Mouse (Mus musculus): Measurements from ENCODE around the gene Cadm1. TPM values are rescaled to one million over a fixed set of nuclear protein-coding genes. Genes with fewer than 3 reads are reported as not detected.

Gene Cadm1
- polyA plus RNA-seq, 1 experiment from 2014 or later, result 192 TPM

DNA sequence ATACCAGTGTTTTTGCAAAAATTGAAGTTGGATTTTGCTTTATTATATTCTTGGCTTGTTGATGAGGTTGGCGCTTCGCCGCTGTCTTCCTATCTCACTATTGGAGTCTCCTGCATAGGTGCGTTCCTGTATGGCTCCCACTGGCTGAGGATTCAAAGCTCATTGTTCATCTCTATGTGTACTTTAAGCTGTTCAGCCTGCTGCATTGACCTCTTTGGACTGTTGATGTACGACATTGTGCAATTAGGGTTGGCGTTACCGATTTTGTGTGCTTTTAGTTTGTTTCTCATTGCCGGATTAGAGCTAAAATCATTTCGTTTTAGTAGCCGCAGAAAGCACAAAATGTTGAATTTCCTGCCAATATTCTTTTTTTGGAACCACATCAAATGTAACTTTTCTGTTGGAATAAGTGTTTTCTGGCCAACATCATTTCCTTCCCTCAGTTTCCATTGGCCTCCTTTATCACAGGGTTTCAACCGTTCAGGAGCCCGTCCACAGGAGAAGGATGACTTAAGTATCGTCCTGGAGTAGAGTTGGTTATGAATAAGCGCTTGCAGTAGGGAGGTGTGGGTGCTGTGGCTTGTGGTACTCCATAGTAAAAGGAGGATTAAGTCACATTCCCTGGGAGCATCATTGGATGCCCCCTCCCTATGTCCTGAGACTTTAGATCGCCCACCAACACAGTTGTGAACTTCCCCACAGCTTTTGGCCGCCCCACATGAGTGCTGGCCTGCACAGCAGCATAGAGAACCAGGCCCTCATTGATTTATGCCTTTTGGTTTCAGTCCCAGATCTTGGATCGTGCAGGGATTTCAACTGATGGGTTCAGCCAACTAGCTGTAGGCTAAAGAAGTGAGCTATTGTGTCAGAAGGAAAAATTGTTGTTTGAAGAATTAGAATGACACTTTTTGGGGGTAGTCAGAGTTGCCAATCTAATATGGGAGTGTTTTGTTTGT lies 94.9 kb downstream of the Cadm1 start:
- no peak overlapping the region for H3K4me3 ChIP-seq (ENCODE audit: low read depth, low read length)
- ATAC-seq (ENCODE audit: low read depth), result peak; percentile 70; the same call in 1 of the 2 replicates
- WGBS, result 74% methylated on average over 17 of the region's 17 CpGs
- no peaks in the 10 kb centered on the region for H3K27me3 ChIP-seq (ENCODE audit: control insufficient read depth, insufficient read depth, low read length)
- H3K4me2 ChIP-seq (ENCODE audit: low read depth, low read length), result no peak overlapping the region
- H3K9ac ChIP-seq (replicated peaks; ENCODE audit: low read depth, low read length), result no peak overlapping the region
- H3K9me3 ChIP-seq (ENCODE audit: control insufficient read depth, low read length), result no peaks in the 10 kb centered on the region
- H3K4me1 ChIP-seq (ENCODE audit: control insufficient read depth, insufficient read depth, low read length), result peaks cover 23% of the 10 kb centered on the region
- no peaks in the 10 kb centered on the region for H3K36me3 ChIP-seq (ENCODE audit: control insufficient read depth, insufficient read depth, low read length)
- no peak overlapping the region for H3K27ac ChIP-seq (ENCODE audit: low read depth, low read length)

DNA sequence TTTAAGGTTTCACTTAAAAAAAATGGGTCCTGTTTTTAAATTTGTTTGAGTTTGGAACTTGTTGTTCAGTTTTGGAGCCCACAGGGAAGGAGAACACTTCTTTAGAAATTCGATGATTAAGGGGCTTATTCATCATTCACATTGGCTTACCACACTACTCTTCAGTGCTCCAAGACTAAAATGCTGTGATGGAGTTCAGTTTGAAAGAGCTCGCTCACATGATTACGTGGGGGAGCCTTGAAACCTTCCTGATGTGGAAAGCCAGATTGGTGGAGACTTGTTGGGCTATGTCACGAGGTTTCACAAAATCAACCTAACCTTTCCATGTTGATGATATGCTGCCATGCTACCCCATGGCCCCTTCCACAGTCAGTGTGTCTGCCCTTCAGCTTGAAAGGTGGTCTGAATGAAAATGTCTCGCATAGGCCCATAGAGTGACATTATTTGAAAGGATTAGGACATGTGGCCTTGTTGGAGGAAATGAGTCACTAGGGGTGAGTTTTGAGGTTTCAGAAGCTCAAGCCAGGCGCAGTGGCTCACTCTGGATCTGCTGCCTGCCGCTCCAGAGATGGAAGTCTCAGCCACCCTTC lies 95.7 kb downstream of the Cadm1 start:
- WGBS, result 83% methylated on average over 7 of the region's 7 CpGs
- Histone ChIP-seq H3K27ac (ENCODE audit: low read depth, low read length) (no peak overlapping the region), H3K9me3 (ENCODE audit: control insufficient read depth, low read length) (no peaks in the 10 kb centered on the region), H3K4me3 (ENCODE audit: low read depth, low read length) (no peak overlapping the region), H3K4me1 (ENCODE audit: control insufficient read depth, insufficient read depth, low read length) (peaks cover 23% of the 10 kb centered on the region), H3K9ac (replicated peaks; ENCODE audit: low read depth, low read length) (no peak overlapping the region), H3K27me3 (ENCODE audit: control insufficient read depth, insufficient read depth, low read length) (no peaks in the 10 kb centered on the region), H3K4me2 (ENCODE audit: low read depth, low read length) (no peak overlapping the region), H3K36me3 (ENCODE audit: control insufficient read depth, insufficient read depth, low read length) (no peaks in the 10 kb centered on the region)
- no peak for ATAC-seq (ENCODE audit: low read depth)

DNA sequence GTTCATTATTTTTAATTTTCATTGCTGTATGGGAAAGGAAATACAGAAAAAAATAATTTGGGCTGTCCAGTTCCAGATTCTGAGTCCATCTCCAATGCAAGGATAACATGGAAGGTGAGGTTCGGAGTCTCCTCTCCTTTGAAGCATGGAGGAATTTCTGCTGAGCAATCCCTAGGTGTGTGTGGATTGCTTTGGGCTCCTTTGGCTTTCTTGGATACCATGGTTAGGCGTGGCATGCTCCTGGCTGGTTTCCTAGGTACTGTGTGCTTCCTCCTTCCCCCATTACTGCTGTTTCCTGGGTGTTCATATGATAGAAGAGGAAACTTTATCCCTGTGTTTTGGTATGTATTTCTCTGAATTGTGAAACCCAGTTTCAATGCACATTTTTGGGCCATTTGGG lies 98.0 kb downstream of the Cadm1 start:
- H3K27me3 ChIP-seq (ENCODE audit: control insufficient read depth, insufficient read depth, low read length), result no peaks in the 10 kb centered on the region
- 96% methylated on average over 2 of the region's 2 CpGs for WGBS
- no peaks in the 10 kb centered on the region for H3K36me3 ChIP-seq (ENCODE audit: control insufficient read depth, insufficient read depth, low read length)
- no peak overlapping the region for H3K4me3 ChIP-seq (ENCODE audit: low read depth, low read length)
- ATAC-seq (ENCODE audit: low read depth), result no peak
- no peak overlapping the region for H3K9ac ChIP-seq (replicated peaks; ENCODE audit: low read depth, low read length)
- peaks cover 11% of the 10 kb centered on the region; the same call in 1 of the 2 replicates for H3K4me1 ChIP-seq (ENCODE audit: control insufficient read depth, insufficient read depth, low read length)
- no peaks in the 10 kb centered on the region for H3K9me3 ChIP-seq (ENCODE audit: control insufficient read depth, low read length)
- no peak overlapping the region for H3K27ac ChIP-seq (ENCODE audit: low read depth, low read length)
- no peak overlapping the region for H3K4me2 ChIP-seq (ENCODE audit: low read depth, low read length)

DNA sequence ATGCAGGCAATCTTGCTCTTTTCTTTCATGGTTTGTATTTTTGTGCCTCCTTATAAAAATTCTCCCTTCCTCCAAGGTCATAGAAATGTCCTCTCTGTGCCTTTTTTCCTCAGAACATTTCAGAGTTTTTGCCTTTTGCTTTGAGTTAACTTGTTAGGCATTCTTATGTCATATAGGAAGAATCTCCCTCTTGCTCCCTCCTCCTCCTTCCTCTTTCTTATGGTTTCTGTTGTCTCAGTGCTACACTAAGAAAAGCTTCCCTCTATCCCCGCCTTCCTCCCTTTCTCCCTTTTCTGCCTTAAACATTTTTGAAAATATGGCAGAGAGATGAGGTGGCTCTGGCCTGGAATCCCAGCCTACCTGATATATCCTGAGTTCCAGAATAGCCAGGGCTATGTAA lies 98.6 kb downstream of the Cadm1 start:
- WGBS, result 89% methylated on average over 1 of the region's 1 CpGs
- no peaks in the 10 kb centered on the region for H3K27me3 ChIP-seq (ENCODE audit: control insufficient read depth, insufficient read depth, low read length)
- no peak overlapping the region for H3K9ac ChIP-seq (replicated peaks; ENCODE audit: low read depth, low read length)
- no peak overlapping the region for H3K4me3 ChIP-seq (ENCODE audit: low read depth, low read length)
- no peak overlapping the region for H3K27ac ChIP-seq (ENCODE audit: low read depth, low read length)
- ATAC-seq (ENCODE audit: low read depth), result no peak
- no peaks in the 10 kb centered on the region for H3K9me3 ChIP-seq (ENCODE audit: control insufficient read depth, low read length)
- no peak overlapping the region for H3K4me2 ChIP-seq (ENCODE audit: low read depth, low read length)
- H3K4me1 ChIP-seq (ENCODE audit: control insufficient read depth, insufficient read depth, low read length), result peaks cover 9% of the 10 kb centered on the region; the same call in 1 of the 2 replicates
- H3K36me3 ChIP-seq (ENCODE audit: control insufficient read depth, insufficient read depth, low read length), result no peaks in the 10 kb centered on the region

DNA sequence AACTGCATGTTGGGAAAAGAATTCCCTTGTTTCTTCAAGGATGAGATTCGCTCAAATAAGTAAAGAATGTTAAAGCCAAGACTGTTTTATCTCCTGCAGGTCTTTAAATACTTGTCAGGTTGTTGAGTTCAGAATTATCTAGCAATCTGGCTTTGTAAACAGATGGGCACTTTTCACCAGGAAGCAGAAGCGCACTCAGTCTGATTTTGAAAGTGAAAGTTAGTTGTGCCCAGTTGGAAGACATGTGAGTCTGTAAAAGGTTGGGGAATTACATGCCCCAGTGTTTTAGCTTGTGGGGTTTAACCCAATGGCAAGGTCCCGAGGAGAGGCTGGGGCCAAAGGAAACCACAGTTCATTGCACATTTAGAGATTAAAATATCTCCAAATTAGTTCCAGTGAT lies 104.7 kb downstream of the Cadm1 start:
- no peak overlapping the region for H3K4me2 ChIP-seq (ENCODE audit: low read depth, low read length)
- 83% methylated on average over 3 of the region's 3 CpGs for WGBS
- no peaks in the 10 kb centered on the region for H3K9me3 ChIP-seq (ENCODE audit: control insufficient read depth, low read length)
- H3K27me3 ChIP-seq (ENCODE audit: control insufficient read depth, insufficient read depth, low read length), result no peaks in the 10 kb centered on the region
- no peak for ATAC-seq (ENCODE audit: low read depth)
- no peak overlapping the region for H3K27ac ChIP-seq (ENCODE audit: low read depth, low read length)
- H3K4me3 ChIP-seq (ENCODE audit: low read depth, low read length), result no peak overlapping the region
- no peaks in the 10 kb centered on the region for H3K4me1 ChIP-seq (ENCODE audit: control insufficient read depth, insufficient read depth, low read length)
- H3K36me3 ChIP-seq (ENCODE audit: control insufficient read depth, insufficient read depth, low read length), result no peaks in the 10 kb centered on the region
- H3K9ac ChIP-seq (replicated peaks; ENCODE audit: low read depth, low read length), result no peak overlapping the region

DNA sequence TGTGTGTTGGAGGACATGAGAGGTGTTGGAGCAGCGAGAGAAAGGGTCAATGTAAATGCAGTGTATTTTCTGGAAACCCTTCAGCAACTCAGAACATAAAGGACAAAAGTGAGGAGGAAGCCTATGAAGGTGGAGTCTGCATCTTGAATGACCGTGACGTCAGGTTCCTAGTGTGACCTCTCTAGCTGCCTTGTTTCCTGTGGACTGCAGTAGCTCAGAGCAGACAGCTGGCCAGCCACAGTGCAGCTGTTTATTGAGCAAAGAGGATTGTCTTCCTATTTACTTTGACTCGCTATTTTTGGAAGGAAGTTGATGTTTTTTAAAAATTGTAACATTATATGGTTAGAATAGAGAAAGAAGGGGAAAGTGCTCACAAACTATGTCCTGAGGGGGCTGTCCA lies 112.7 kb downstream of the Cadm1 start:
- Histone ChIP-seq H3K36me3 (ENCODE audit: control insufficient read depth, insufficient read depth, low read length) (no peaks in the 10 kb centered on the region), H3K4me1 (ENCODE audit: control insufficient read depth, insufficient read depth, low read length) (no peaks in the 10 kb centered on the region; the same call in 1 of the 2 replicates), H3K9ac (replicated peaks; ENCODE audit: low read depth, low read length) (no peak overlapping the region), H3K4me2 (ENCODE audit: low read depth, low read length) (no peak overlapping the region), H3K4me3 (ENCODE audit: low read depth, low read length) (no peak overlapping the region), H3K27me3 (ENCODE audit: control insufficient read depth, insufficient read depth, low read length) (no peaks in the 10 kb centered on the region), H3K27ac (ENCODE audit: low read depth, low read length) (no peak overlapping the region), H3K9me3 (ENCODE audit: control insufficient read depth, low read length) (no peaks in the 10 kb centered on the region)
- 60% methylated on average over 4 of the region's 4 CpGs for WGBS
- no peak for ATAC-seq (ENCODE audit: low read depth)

DNA sequence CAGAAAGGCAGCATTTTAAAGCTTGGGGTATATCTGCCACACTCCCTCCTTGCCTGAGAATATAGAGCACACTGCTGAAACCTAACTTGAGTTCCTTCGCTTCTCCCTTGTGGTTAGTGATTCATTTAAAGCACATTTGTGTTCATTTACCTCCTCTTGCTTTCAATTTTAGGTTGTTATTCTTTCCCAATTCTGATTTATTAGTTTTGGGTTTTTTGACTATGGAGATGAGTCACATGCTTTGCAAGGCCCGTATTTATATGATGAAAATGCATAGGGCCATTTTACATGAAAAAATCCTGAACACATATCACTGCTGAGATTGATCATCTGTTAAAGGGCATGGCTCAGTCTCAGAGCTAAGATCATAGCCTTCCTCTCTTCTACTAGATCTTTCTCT lies 115.1 kb downstream of the Cadm1 start:
- Histone ChIP-seq H3K4me1 (ENCODE audit: control insufficient read depth, insufficient read depth, low read length) (no peaks in the 10 kb centered on the region; the same call in 1 of the 2 replicates), H3K27ac (ENCODE audit: low read depth, low read length) (no peak overlapping the region), H3K9me3 (ENCODE audit: control insufficient read depth, low read length) (no peaks in the 10 kb centered on the region), H3K4me3 (ENCODE audit: low read depth, low read length) (no peak overlapping the region), H3K27me3 (ENCODE audit: control insufficient read depth, insufficient read depth, low read length) (no peaks in the 10 kb centered on the region), H3K36me3 (ENCODE audit: control insufficient read depth, insufficient read depth, low read length) (no peaks in the 10 kb centered on the region), H3K4me2 (ENCODE audit: low read depth, low read length) (no peak overlapping the region), H3K9ac (replicated peaks; ENCODE audit: low read depth, low read length) (no peak overlapping the region)
- 85% methylated on average over 2 of the region's 2 CpGs for WGBS
- no peak for ATAC-seq (ENCODE audit: low read depth)

DNA sequence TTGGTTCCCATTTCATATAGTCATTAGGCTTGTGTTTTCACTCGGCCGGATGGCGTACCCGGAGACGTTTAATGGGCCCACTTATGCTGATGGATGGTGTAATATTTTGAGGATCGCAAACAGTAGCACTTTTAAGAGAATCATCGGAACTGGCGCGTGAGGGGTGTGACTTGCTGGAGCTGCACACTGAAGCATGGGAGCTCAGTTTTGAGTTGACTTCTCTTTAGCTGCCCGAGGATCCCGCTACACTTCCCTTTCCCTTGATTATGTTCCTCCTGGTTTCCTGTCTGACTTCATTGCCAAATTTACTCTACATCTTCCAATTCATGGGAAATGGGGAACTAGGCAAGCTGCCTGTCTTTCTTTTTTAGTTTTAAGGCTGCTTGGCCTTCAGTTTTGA lies 121.5 kb downstream of the Cadm1 start:
- Histone ChIP-seq H3K36me3 (ENCODE audit: control insufficient read depth, insufficient read depth, low read length) (no peaks in the 10 kb centered on the region), H3K9ac (replicated peaks; ENCODE audit: low read depth, low read length) (no peak overlapping the region), H3K27me3 (ENCODE audit: control insufficient read depth, insufficient read depth, low read length) (no peaks in the 10 kb centered on the region), H3K27ac (ENCODE audit: low read depth, low read length) (no peak overlapping the region), H3K9me3 (ENCODE audit: control insufficient read depth, low read length) (no peaks in the 10 kb centered on the region), H3K4me3 (ENCODE audit: low read depth, low read length) (no peak overlapping the region), H3K4me1 (ENCODE audit: control insufficient read depth, insufficient read depth, low read length) (peaks cover 2% of the 10 kb centered on the region; the same call in 1 of the 2 replicates), H3K4me2 (ENCODE audit: low read depth, low read length) (no peak overlapping the region)
- ATAC-seq (ENCODE audit: low read depth), result no peak
- WGBS, result 81% methylated on average over 11 of the region's 11 CpGs

DNA sequence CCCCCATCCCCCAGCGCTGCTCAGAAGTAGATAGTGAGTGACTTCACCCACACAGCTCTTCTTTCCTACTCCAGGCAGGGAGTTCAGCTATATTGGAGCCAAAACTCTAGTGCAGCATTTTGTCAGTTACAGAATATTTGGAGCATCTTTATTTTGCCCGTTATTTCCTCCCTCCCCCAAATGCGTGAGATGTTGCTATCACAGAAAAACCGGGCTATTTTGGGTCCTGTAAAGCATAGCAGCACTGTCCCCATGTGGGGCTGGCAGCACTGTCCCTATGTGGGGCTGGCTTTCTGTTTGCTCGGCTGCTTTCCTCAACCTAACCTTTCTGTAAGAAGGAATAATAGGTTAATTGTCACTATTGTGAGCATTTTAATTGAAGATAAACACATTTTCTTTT lies 122.2 kb downstream of the Cadm1 start:
- H3K9me3 ChIP-seq (ENCODE audit: control insufficient read depth, low read length), result no peaks in the 10 kb centered on the region
- H3K27ac ChIP-seq (ENCODE audit: low read depth, low read length), result no peak overlapping the region
- WGBS, result 89% methylated on average over 5 of the region's 5 CpGs
- no peak for ATAC-seq (ENCODE audit: low read depth)
- H3K9ac ChIP-seq (replicated peaks; ENCODE audit: low read depth, low read length), result no peak overlapping the region
- no peak overlapping the region for H3K4me2 ChIP-seq (ENCODE audit: low read depth, low read length)
- H3K4me3 ChIP-seq (ENCODE audit: low read depth, low read length), result no peak overlapping the region
- 0 out of 2 replicates have a peak, but pooled peaks cover 2% of the 10 kb centered on the region for H3K4me1 ChIP-seq (ENCODE audit: control insufficient read depth, insufficient read depth, low read length)
- H3K27me3 ChIP-seq (ENCODE audit: control insufficient read depth, insufficient read depth, low read length), result no peaks in the 10 kb centered on the region
- no peaks in the 10 kb centered on the region for H3K36me3 ChIP-seq (ENCODE audit: control insufficient read depth, insufficient read depth, low read length)
